Mouse (Mus musculus) megakaryocyte, embryonic 14.5 days (primary cell): ENCODE measurements around the gene Stap2.

Source experiments
- FLI1 ChIP-seq: IDR thresholded peaks from 2 replicates; pipeline ENCODE4 v1.6.1; 2012; ENCODE audit warnings: low read length, inconsistent platforms, mixed read lengths
- GATA1 ChIP-seq: IDR thresholded peaks from 3 replicates; pipeline ENCODE4 v1.6.1; 2012; ENCODE audit warnings: mixed read lengths, low read length, inconsistent platforms, borderline replicate concordance

- TF ChIP-seq FLI1 (no peak), GATA1 (no peak)
Measured at GRCm38 (mm10) chr17:55957168-55957567, 48.2 kb downstream of the Stap2 start.
